In genomic region chr12:44532337-44533113, GRCm38 (mm10) we compare ENCODE assay signal across 15 mouse cellular contexts.
A peak's percentile ranks its signal among the peaks of the same experiment; 100 is the strongest.
DNase-seq lines count a peak whose midpoint lies in the region; ATAC-seq and TF ChIP-seq lines count a peak whose summit lies in the region.
"Had no signal": no experiment of that assay in that cellular context is flagged by ENCODE, and none has a peak within 500 bp of the region (broad histone marks: within the 10 kb centered on the region; RNA-seq: fewer than 3 reads in every experiment).

No protein-coding gene starts in this region.

- H3K9ac ChIP-seq in neural tube, embryonic 12.5 days = no peak overlapping the region
- H3K9ac ChIP-seq in midbrain, embryonic 13.5 days (replicated peaks) = 0 out of 2 replicates have a peak overlapping the region, but pooled peaks have one; percentile 28
- H3K9ac ChIP-seq: embryonic facial prominence, embryonic 15.5 days; liver, embryonic 12.5 days had no signal

- no peak for DNase-seq in cerebellum, adult 2 months
- no peak for DNase-seq in cerebellum, adult 9-10 months
- no peak for DNase-seq in neural tube, embryonic 10.5 days (ENCODE audit: extremely low spot score, low spot score)
- DNase-seq in adrenal gland, postnatal 4 days (ENCODE audit: low spot score in 2 of 2) = no peak
- no peak for DNase-seq in kidney, postnatal 14 days
- no peak for DNase-seq in c-Kit-positive CD71-positive TER-119-positive erythroid progenitor cells, embryonic 14.5 days (ENCODE audit: low spot score)
- DNase-seq: kidney, adult 9 months; left cerebral cortex, postnatal 4 days; right cerebral cortex, postnatal 25 days had no signal

- peak overlapping the region; percentile 23; the same call in 1 of the 2 replicates for H3K27ac ChIP-seq in cerebellum, adult 2 months (ENCODE audit: insufficient read depth, low read length)
- no peak overlapping the region for H3K27ac ChIP-seq in neural tube, embryonic 12.5 days
- H3K27ac ChIP-seq in midbrain, embryonic 13.5 days = peak overlapping the region; percentile 71
- H3K27ac ChIP-seq: embryonic facial prominence, embryonic 15.5 days; liver, embryonic 12.5 days had no signal

- TF ChIP-seq CTCF in cerebellum, adult 2 months (IDR thresholded peaks at IDR 0.05; ENCODE audit: borderline replicate concordance, insufficient read depth, low read depth, low read length) = no peak

- ATAC-seq in neural tube, embryonic 12.5 days (ENCODE audit: low FRiP score, low read depth) = 0 out of 2 replicates have a peak, but pooled peaks have one; percentile 30
- ATAC-seq in midbrain, embryonic 13.5 days = peak; percentile 28
- ATAC-seq: liver, embryonic 12.5 days; lung, postnatal 0 days had no signal

- H3K4me1 ChIP-seq in cerebellum, adult 2 months (ENCODE audit: control insufficient read depth, insufficient read depth, low read length) = peaks cover 2% of the 10 kb centered on the region; the same call in 1 of the 2 replicates
- H3K4me1 ChIP-seq in neural tube, embryonic 12.5 days = no peaks in the 10 kb centered on the region
- H3K4me1 ChIP-seq in midbrain, embryonic 13.5 days (replicated peaks) = peaks cover 58% of the 10 kb centered on the region
- H3K4me1 ChIP-seq: embryonic facial prominence, embryonic 15.5 days; liver, embryonic 12.5 days; megakaryocyte, embryonic 14.5 days had no signal

- TF ChIP-seq POLR2A in cerebellum, adult 2 months (IDR thresholded peaks at IDR 0.05; ENCODE audit: borderline replicate concordance, insufficient read depth, low read length) = no peak

- H3K27me3 ChIP-seq in cerebellum, adult 2 months (ENCODE audit: control insufficient read depth, insufficient read depth, low read length) = no peaks in the 10 kb centered on the region
- no peaks in the 10 kb centered on the region for H3K27me3 ChIP-seq in neural tube, embryonic 12.5 days (replicated peaks)
- H3K27me3 ChIP-seq in midbrain, embryonic 13.5 days = no peaks in the 10 kb centered on the region
- H3K27me3 ChIP-seq: embryonic facial prominence, embryonic 15.5 days; liver, embryonic 12.5 days; megakaryocyte, embryonic 14.5 days had no signal

- no peaks in the 10 kb centered on the region for H3K9me3 ChIP-seq in neural tube, embryonic 12.5 days
- H3K9me3 ChIP-seq in midbrain, embryonic 13.5 days = no peaks in the 10 kb centered on the region
- H3K9me3 ChIP-seq: embryonic facial prominence, embryonic 15.5 days; liver, embryonic 12.5 days; megakaryocyte, embryonic 14.5 days had no signal

- no peaks in the 10 kb centered on the region for H3K36me3 ChIP-seq in neural tube, embryonic 12.5 days
- no peaks in the 10 kb centered on the region for H3K36me3 ChIP-seq in midbrain, embryonic 13.5 days
- H3K36me3 ChIP-seq: embryonic facial prominence, embryonic 15.5 days; liver, embryonic 12.5 days had no signal

- H3K4me3 ChIP-seq in cerebellum, adult 2 months (replicated peaks; ENCODE audit: insufficient read depth, low read depth, low read length) = peak overlapping the region; percentile 43
- no peak overlapping the region for H3K4me3 ChIP-seq in neural tube, embryonic 12.5 days
- no peak overlapping the region for H3K4me3 ChIP-seq in midbrain, embryonic 13.5 days (replicated peaks)
- H3K4me3 ChIP-seq: embryonic facial prominence, embryonic 15.5 days; liver, embryonic 12.5 days; megakaryocyte, embryonic 14.5 days had no signal

- H3K4me2 ChIP-seq in neural tube, embryonic 12.5 days (replicated peaks) = no peak overlapping the region
- peak overlapping the region; percentile 35 for H3K4me2 ChIP-seq in midbrain, embryonic 13.5 days (replicated peaks)
- H3K4me2 ChIP-seq: embryonic facial prominence, embryonic 15.5 days; liver, embryonic 12.5 days had no signal

- WGBS in cerebellum, adult 2 months = 34% methylated on average over 19 of the region's 19 CpGs
- WGBS in neural tube, embryonic 12.5 days = 67% methylated on average over 19 of the region's 19 CpGs
- whole genome bisulfite sequencing in midbrain, embryonic 13.5 days = 50% methylated on average over 19 of the region's 19 CpGs
